Mouse (Mus musculus) intestine, postnatal 0 days (tissue): Measurements from ENCODE around the gene Fam136a. TPM values are rescaled to one million over a fixed set of nuclear protein-coding genes. Genes with fewer than 3 reads are reported as not detected.
A peak's percentile ranks its signal among the peaks of the same experiment; 100 is the strongest.

Experiments
- ATAC-seq: fragments of 200-750 bp; cut with Nextera tagmentation; 2 replicates; pipeline ENCODE4 v1.8.0; 2017; ENCODE audit warnings: mild to moderate bottlenecking, moderate TSS enrichment, moderate library complexity
- H3K27ac ChIP-seq: fragments of 300-500 bp; sonication (generic); 2 replicates; pipeline ENCODE4 v1.5.1; 2014; ENCODE audit warnings: mild to moderate bottlenecking, low read depth, low read length, moderate library complexity
- H3K27me3 ChIP-seq: fragments of 300-500 bp; sonication (generic); replicated peaks from 2 replicates; pipeline ENCODE4 v1.6.1; 2014; ENCODE audit warnings: low read length, mixed read lengths; ENCODE audit not compliant: control insufficient read depth, insufficient read depth
- H3K36me3 ChIP-seq: fragments of 300-500 bp; sonication (generic); 2 replicates; pipeline ENCODE4 v1.6.1; 2014; ENCODE audit warnings: mild to moderate bottlenecking, moderate library complexity; ENCODE audit not compliant: control insufficient read depth, insufficient read depth
- H3K4me1 ChIP-seq: fragments of 300-500 bp; sonication (generic); replicated peaks from 2 replicates; pipeline ENCODE4 v1.6.1; 2014; ENCODE audit warnings: antibody characterized with exemption, low read length, mixed read lengths; ENCODE audit not compliant: control insufficient read depth, insufficient read depth
- H3K4me2 ChIP-seq: fragments of 300-500 bp; sonication (generic); replicated peaks from 2 replicates; pipeline ENCODE4 v1.6.1; 2014; ENCODE audit warnings: low read depth, mild to moderate bottlenecking, moderate library complexity
- H3K4me3 ChIP-seq: fragments of 300-500 bp; sonication (generic); 2 replicates; pipeline ENCODE4 v1.5.1; 2014; ENCODE audit warnings: low read depth, low read length
- H3K9ac ChIP-seq: fragments of 300-500 bp; sonication (generic); 2 replicates; pipeline ENCODE4 v1.6.1; 2014; ENCODE audit warnings: mild to moderate bottlenecking, low read depth, low read length
- H3K9me3 ChIP-seq: fragments of 300-500 bp; sonication (generic); 2 replicates; pipeline ENCODE4 v1.6.1; 2016; ENCODE audit warnings: mixed run types; ENCODE audit not compliant: control insufficient read depth
- CTCF ChIP-seq: sonication (generic); IDR thresholded peaks from 2 replicates; pipeline ENCODE4 v1.5.1; 2016; ENCODE audit warnings: low read depth, mild to moderate bottlenecking, control low read depth, antibody characterized with exemption, moderate library complexity
- WGBS: fragments of 180-500 bp; shearing (Covaris S2); extraction: QIAGEN DNeasy Blood & Tissue Kit; methylation state at CpG from one replicate; pipeline ENCODE4 v1.1.7; 2014; 5-methylcytosine and 5-hydroxymethylcytosine counted together
- polyA plus RNA-seq: library from polyadenylated mRNA; unstranded; fragments of >200 nt; fragmentation: Nextera tagmentation; extraction: Ambion mirVana; gene quantifications from 2 replicates; pipeline ENCODE4 v1.2.1, GENCODE M21; 2015

Gene Fam136a
- polyA plus RNA-seq, 1 experiment from 2014 or later, result 65.8 TPM

DNA sequence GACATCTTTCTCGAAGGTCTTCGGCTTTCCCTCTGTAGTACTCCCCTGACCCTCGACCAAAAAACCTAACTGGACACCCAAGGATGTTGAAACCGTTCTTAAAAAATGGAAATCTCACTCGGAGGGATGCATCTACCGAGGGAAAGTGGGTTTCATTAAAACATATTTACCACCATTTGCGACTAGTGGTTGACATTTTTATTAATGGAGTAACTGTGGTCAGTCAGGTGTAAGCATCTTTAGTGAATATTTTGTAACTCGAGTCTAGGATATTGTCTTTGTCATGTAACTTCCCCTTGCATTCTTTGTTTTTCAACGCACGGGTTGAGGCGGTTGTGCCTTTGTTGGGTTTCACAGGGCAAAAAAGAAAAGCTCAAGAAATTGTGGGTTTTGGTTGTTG is 39.5 kb downstream of the Fam136a start:
- H3K9ac ChIP-seq, result peak overlapping the region; percentile 95
- WGBS, result under 1% methylated on average over 11 of the region's 11 CpGs
- H3K27me3 ChIP-seq, result no peaks in the 10 kb centered on the region
- no peak for TF ChIP-seq CTCF
- no peaks in the 10 kb centered on the region for H3K9me3 ChIP-seq
- no peak for ATAC-seq
- no peaks in the 10 kb centered on the region; the same call in 1 of the 2 replicates for H3K36me3 ChIP-seq
- 0 out of 2 replicates have a peak, but pooled peaks cover 3% of the 10 kb centered on the region for H3K4me1 ChIP-seq
- H3K27ac ChIP-seq, result peak overlapping the region; percentile 99
- H3K4me3 ChIP-seq, result peak overlapping the region; percentile 93
- H3K4me2 ChIP-seq, result peak overlapping the region; percentile 69

DNA sequence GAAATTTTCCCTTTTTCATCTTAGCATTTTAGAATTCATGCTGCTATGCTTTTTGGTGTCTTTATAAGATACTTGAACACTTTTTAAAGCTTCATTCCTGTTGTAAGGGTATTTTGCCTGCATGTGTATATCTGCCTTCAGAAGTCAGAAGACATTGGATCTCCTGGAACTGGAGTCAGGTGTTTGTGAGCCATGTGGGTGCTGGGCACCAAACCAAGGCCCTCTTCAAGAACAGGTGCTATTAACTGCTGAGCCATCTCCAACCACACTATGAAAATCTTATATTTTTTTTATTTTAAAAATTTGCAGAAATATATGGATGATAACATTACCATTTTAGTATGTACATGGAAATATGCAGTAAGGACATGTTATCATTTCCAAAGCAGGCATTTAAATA is 40.9 kb downstream of the Fam136a start:
- ATAC-seq, result no peak
- Histone ChIP-seq H3K9ac (no peak overlapping the region), H3K36me3 (no peaks in the 10 kb centered on the region; the same call in 1 of the 2 replicates), H3K4me2 (no peak overlapping the region), H3K27ac (no peak overlapping the region), H3K4me1 (0 out of 2 replicates have a peak, but pooled peaks cover 3% of the 10 kb centered on the region), H3K27me3 (no peaks in the 10 kb centered on the region), H3K9me3 (no peaks in the 10 kb centered on the region), H3K4me3 (no peak overlapping the region)
- no peak for TF ChIP-seq CTCF

DNA sequence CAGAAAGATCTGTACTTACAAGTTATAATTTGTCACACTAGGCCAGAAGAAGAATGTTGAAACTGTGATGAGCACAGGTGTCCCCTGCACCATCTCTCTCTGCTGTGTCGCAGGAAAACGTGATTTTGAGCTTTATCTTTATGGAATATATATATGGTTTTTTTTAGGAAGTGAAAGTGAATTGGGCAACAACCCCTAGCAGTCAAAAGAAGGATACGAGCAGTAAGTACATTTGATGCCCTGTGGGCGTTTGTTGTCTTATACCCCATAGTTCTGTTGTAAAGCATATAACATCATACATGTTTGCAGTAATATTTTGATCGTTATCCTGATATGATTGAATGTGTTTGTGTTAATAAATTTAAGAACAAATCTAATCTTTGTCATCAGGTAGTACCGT is 53.3 kb downstream of the Fam136a start:
- 86% methylated on average over 6 of the region's 6 CpGs for WGBS
- no peak overlapping the region for H3K4me3 ChIP-seq
- H3K36me3 ChIP-seq, result peaks cover 62% of the 10 kb centered on the region
- H3K4me1 ChIP-seq, result no peaks in the 10 kb centered on the region
- no peak overlapping the region for H3K27ac ChIP-seq
- TF ChIP-seq CTCF, result no peak
- H3K4me2 ChIP-seq, result no peak overlapping the region
- H3K27me3 ChIP-seq, result no peaks in the 10 kb centered on the region
- no peak for ATAC-seq
- H3K9ac ChIP-seq, result no peak overlapping the region
- no peaks in the 10 kb centered on the region for H3K9me3 ChIP-seq

GRCm38 (mm10) chr6:86419239-86419638 is 53.8 kb downstream of the Fam136a start:
- no peak overlapping the region for H3K9ac ChIP-seq
- no peak for TF ChIP-seq CTCF
- WGBS, result 85% methylated on average over 3 of the region's 3 CpGs
- H3K36me3 ChIP-seq, result peaks cover 63% of the 10 kb centered on the region
- no peaks in the 10 kb centered on the region for H3K4me1 ChIP-seq
- H3K27me3 ChIP-seq, result no peaks in the 10 kb centered on the region
- no peak overlapping the region for H3K4me2 ChIP-seq
- no peak overlapping the region for H3K27ac ChIP-seq
- no peak for ATAC-seq
- no peak overlapping the region for H3K4me3 ChIP-seq
- no peaks in the 10 kb centered on the region for H3K9me3 ChIP-seq

Other genes with a start within 250 kb of the Fam136a start
- 7.5 and 8.4 TPM in 2 replicates for gene Tgfa, start 170.4 kb upstream of the Fam136a start, polyA plus RNA-seq
- 196 and 204 TPM in 2 replicates for gene Snrpg, start 5.7 kb downstream of the Fam136a start, polyA plus RNA-seq
- gene Pcyox1, start 31.5 kb downstream of the Fam136a start, polyA plus RNA-seq, result 37.8 and 41.0 TPM in 2 replicates
- 33.0 and 35.7 TPM in 2 replicates for gene Tia1, start 38.6 kb downstream of the Fam136a start, polyA plus RNA-seq
- not detected in 2 replicates for gene Gm44790, start 61.0 kb downstream of the Fam136a start, polyA plus RNA-seq
- 12.4 and 12.8 TPM in 2 replicates for gene C87436, start 72.7 kb downstream of the Fam136a start, polyA plus RNA-seq
- gene Pcbp1, start 160.7 kb downstream of the Fam136a start, polyA plus RNA-seq, result 326 and 327 TPM in 2 replicates